Mouse (Mus musculus): ENCODE data around the gene Ccndbp1. TPM values are rescaled to one million over a fixed set of nuclear protein-coding genes. Genes with fewer than 3 reads are reported as not detected.

Ccndbp1 gene
- total and polyA plus RNA-seq, 3 experiments: 13.7 to 44.8 (median 43.7) TPM

Small RNA genes within 50 kb of the gene (microRNA-seq; reads per million reads assigned to microRNA genes)
- gene Gm44325: 0 reads per million in 2 experiments

Other genes starting within 250 kb of the Ccndbp1 start
- gene Cdan1, start 158.3 kb upstream of the Ccndbp1 start, total RNA-seq (2021): 10 to 100 TPM; 11.4 to 12.4 TPM
- gene Cdan1, start 158.3 kb upstream of the Ccndbp1 start, polyA plus RNA-seq (2012; rRNA removed): 20.1 and 26.6 TPM in 2 replicates
- 10 to 100 TPM in 1 of 2 experiments, 1 to 10 TPM in 1; 9.8 to 15.2 TPM for gene Ttbk2, start 157.8 kb upstream of the Ccndbp1 start, total RNA-seq (2021)
- gene Ttbk2, start 157.8 kb upstream of the Ccndbp1 start, polyA plus RNA-seq (2012; rRNA removed): 1.7 and 2.0 TPM in 2 replicates
- gene Ubr1, start 37.7 kb upstream of the Ccndbp1 start, total RNA-seq (2021): 10 to 100 TPM; 31.5 to 32.8 TPM
- gene Ubr1, start 37.7 kb upstream of the Ccndbp1 start, polyA plus RNA-seq (2012; rRNA removed): 23.7 and 30.3 TPM in 2 replicates
- gene Tmem62, start 31.4 kb upstream of the Ccndbp1 start, total RNA-seq (2021): 10 to 100 TPM; 11.9 to 28.5 TPM
- gene Tmem62, start 31.4 kb upstream of the Ccndbp1 start, polyA plus RNA-seq (2012; rRNA removed): 9.2 and 13.4 TPM in 2 replicates
- gene Epb42, start 28.7 kb downstream of the Ccndbp1 start, total RNA-seq (2021): under 1 TPM in 1 of 2 experiments, not detected in 1; 0.17 TPM
- gene Epb42, start 28.7 kb downstream of the Ccndbp1 start, polyA plus RNA-seq (2012; rRNA removed): not detected in 2 replicates
- under 1 TPM in 1 of 2 experiments, not detected in 1; 0.12 TPM for gene Tgm5, start 77.4 kb downstream of the Ccndbp1 start, total RNA-seq (2021)
- not detected in 2 replicates for gene Tgm5, start 77.4 kb downstream of the Ccndbp1 start, polyA plus RNA-seq (2012; rRNA removed)
- gene Tgm7, start 101.4 kb downstream of the Ccndbp1 start, total RNA-seq (2021): not detected
- gene Tgm7, start 101.4 kb downstream of the Ccndbp1 start, polyA plus RNA-seq (2012; rRNA removed): not detected in 2 replicates
- gene Adal, start 132.0 kb downstream of the Ccndbp1 start, total RNA-seq (2021): 10 to 100 TPM; 19.1 to 20.6 TPM
- gene Adal, start 132.0 kb downstream of the Ccndbp1 start, polyA plus RNA-seq (2012; rRNA removed): 11.7 and 12.8 TPM in 2 replicates
- 10 to 100 TPM in 1 of 2 experiments, 1 to 10 TPM in 1; 7.0 to 11.8 TPM for gene Lcmt2, start 132.2 kb downstream of the Ccndbp1 start, total RNA-seq (2021)
- gene Lcmt2, start 132.2 kb downstream of the Ccndbp1 start, polyA plus RNA-seq (2012; rRNA removed): 17.9 and 18.1 TPM in 2 replicates
- 10 to 100 TPM; 38.6 to 42.4 TPM for gene Tubgcp4, start 162.3 kb downstream of the Ccndbp1 start, total RNA-seq (2021)
- 28.4 and 42.1 TPM in 2 replicates for gene Tubgcp4, start 162.3 kb downstream of the Ccndbp1 start, polyA plus RNA-seq (2012; rRNA removed)
- 10 to 100 TPM; 13.5 to 19.6 TPM for gene Zscan29, start 162.7 kb downstream of the Ccndbp1 start, total RNA-seq (2021)
- gene Zscan29, start 162.7 kb downstream of the Ccndbp1 start, polyA plus RNA-seq (2012; rRNA removed): 2.6 and 3.1 TPM in 2 replicates

Measured in adrenal gland, adult 2 months (tissue).